Mouse (Mus musculus) neural tube, embryonic 12.5 days (tissue): ENCODE data around the gene Col23a1. TPM values are rescaled to one million over a fixed set of nuclear protein-coding genes. Genes with fewer than 3 reads are reported as not detected.
"Not testable (repeated sequence)": the region's sequence is repeated elsewhere in the genome, so short reads cannot be mapped to it uniquely, and the experiment has no call there.

ENCODE experiments used
- ATAC-seq: fragments of 200-750 bp; cut with Nextera tagmentation; 2 replicates; pipeline ENCODE4 v1.8.0; 2017; ENCODE audit warnings: low read depth, mild to moderate bottlenecking, moderate TSS enrichment, moderate library complexity; ENCODE audit not compliant: low FRiP score
- H3K27ac ChIP-seq: fragments of 300-500 bp; sonication (generic); 2 replicates; pipeline ENCODE4 v1.5.1; 2016
- H3K27me3 ChIP-seq: fragments of 300-500 bp; sonication (generic); replicated peaks from 2 replicates; pipeline ENCODE4 v1.6.1; 2016; ENCODE audit warnings: mild to moderate bottlenecking
- H3K36me3 ChIP-seq: fragments of 300-500 bp; sonication (generic); 2 replicates; pipeline ENCODE4 v1.6.1; 2016; ENCODE audit warnings: mild to moderate bottlenecking
- H3K4me1 ChIP-seq: fragments of 300-500 bp; sonication (generic); 2 replicates; pipeline ENCODE4 v1.6.1; 2016
- H3K4me2 ChIP-seq: fragments of 300-500 bp; sonication (generic); replicated peaks from 2 replicates; pipeline ENCODE4 v1.6.1; 2016; ENCODE audit warnings: mild to moderate bottlenecking
- H3K4me3 ChIP-seq: fragments of 300-500 bp; sonication (generic); 2 replicates; pipeline ENCODE4 v1.5.1; 2016
- H3K9ac ChIP-seq: fragments of 300-500 bp; sonication (generic); 2 replicates; pipeline ENCODE4 v1.6.1; 2016; ENCODE audit warnings: mild to moderate bottlenecking
- H3K9me3 ChIP-seq: fragments of 300-500 bp; sonication (generic); 2 replicates; pipeline ENCODE4 v1.6.1; 2016; ENCODE audit warnings: mild to moderate bottlenecking
- WGBS: fragments of 180-500 bp; shearing (Covaris S2); methylation state at CpG from one replicate; pipeline ENCODE4 v1.1.7; 2016; 5-methylcytosine and 5-hydroxymethylcytosine counted together
- polyA plus RNA-seq: library from polyadenylated mRNA; unstranded; fragments of >200 nt; fragmentation: Nextera tagmentation; extraction: Ambion mirVana; gene quantifications from 2 replicates; pipeline ENCODE4 v1.2.1, GENCODE M21; 2016

Col23a1 gene
- polyA plus RNA-seq, 1 experiment from 2014 or later = 11.8 TPM

GRCm38 (mm10) chr11:51620084-51620483 is 330.4 kb downstream of the Col23a1 start:
- Histone ChIP-seq H3K9ac (peak overlapping the region; percentile 72), H3K27me3 (no peaks in the 10 kb centered on the region), H3K4me3 (peak overlapping the region; percentile 84), H3K4me2 (peak overlapping the region; percentile 84), H3K27ac (no peak overlapping the region), H3K9me3 (no peaks in the 10 kb centered on the region), H3K4me1 (peaks cover 20% of the 10 kb centered on the region), H3K36me3 (peaks cover 33% of the 10 kb centered on the region)
- WGBS = 3% methylated on average over 11 of the region's 11 CpGs
- no peak for ATAC-seq

GRCm38 (mm10) chr11:51621776-51622175 is 332.1 kb downstream of the Col23a1 start:
- Histone ChIP-seq H3K36me3 (peaks cover 50% of the 10 kb centered on the region), H3K27me3 (no peaks in the 10 kb centered on the region), H3K4me1 (peaks cover 12% of the 10 kb centered on the region), H3K4me2 (no peak overlapping the region), H3K9me3 (no peaks in the 10 kb centered on the region), H3K9ac (no peak overlapping the region), H3K27ac (no peak overlapping the region), H3K4me3 (no peak overlapping the region)
- no peak for ATAC-seq
- WGBS = 98% methylated on average over 2 of the region's 2 CpGs

GRCm38 (mm10) chr11:51622971-51623491 is 333.3 kb downstream of the Col23a1 start:
- Histone ChIP-seq H3K4me3 (no peak overlapping the region), H3K27me3 (no peaks in the 10 kb centered on the region), H3K9me3 (no peaks in the 10 kb centered on the region), H3K9ac (no peak overlapping the region), H3K4me2 (no peak overlapping the region), H3K36me3 (peaks cover 62% of the 10 kb centered on the region), H3K4me1 (peaks cover 12% of the 10 kb centered on the region), H3K27ac (no peak overlapping the region)
- ATAC-seq = no peak
- 90% methylated on average over 7 of the region's 7 CpGs for WGBS

- ATAC-seq = no peak
- WGBS = 78% methylated on average over 5 of the region's 5 CpGs
- Histone ChIP-seq H3K9ac (no peak overlapping the region), H3K4me2 (no peak overlapping the region), H3K4me3 (no peak overlapping the region), H3K36me3 (peaks cover 75% of the 10 kb centered on the region), H3K27me3 (no peaks in the 10 kb centered on the region), H3K27ac (no peak overlapping the region), H3K4me1 (peaks cover 9% of the 10 kb centered on the region), H3K9me3 (no peaks in the 10 kb centered on the region)
Measured at GRCm38 (mm10) chr11:51625187-51625820, 335.6 kb downstream of the Col23a1 start.

- ATAC-seq = no peak
- Histone ChIP-seq H3K9me3 (no peaks in the 10 kb centered on the region), H3K9ac (no peak overlapping the region), H3K4me1 (0 out of 2 replicates have a peak, but pooled peaks cover 5% of the 10 kb centered on the region), H3K4me2 (no peak overlapping the region), H3K36me3 (peaks cover 68% of the 10 kb centered on the region), H3K27me3 (no peaks in the 10 kb centered on the region), H3K27ac (no peak overlapping the region), H3K4me3 (no peak overlapping the region)
- 93% methylated on average over 9 of the region's 9 CpGs for WGBS
Measured at GRCm38 (mm10) chr11:51627425-51627824, 337.7 kb downstream of the Col23a1 start.

GRCm38 (mm10) chr11:51627907-51628306 is 338.2 kb downstream of the Col23a1 start:
- Histone ChIP-seq H3K9me3 (no peaks in the 10 kb centered on the region), H3K9ac (no peak overlapping the region), H3K4me1 (0 out of 2 replicates have a peak, but pooled peaks cover 7% of the 10 kb centered on the region), H3K27me3 (no peaks in the 10 kb centered on the region), H3K4me2 (no peak overlapping the region), H3K4me3 (no peak overlapping the region), H3K36me3 (peaks cover 63% of the 10 kb centered on the region), H3K27ac (no peak overlapping the region)
- ATAC-seq = no peak
- WGBS = 89% methylated on average over 8 of the region's 8 CpGs

- H3K4me1 ChIP-seq = peaks cover 17% of the 10 kb centered on the region; the same call in 1 of the 2 replicates
- WGBS = 82% methylated on average over 15 of the region's 15 CpGs
- H3K9me3 ChIP-seq = no peaks in the 10 kb centered on the region
- no peak overlapping the region for H3K4me2 ChIP-seq
- no peak overlapping the region for H3K27ac ChIP-seq
- H3K4me3 ChIP-seq = no peak overlapping the region
- H3K36me3 ChIP-seq = peaks cover 45% of the 10 kb centered on the region
- no peak for ATAC-seq
- no peak overlapping the region for H3K9ac ChIP-seq
- H3K27me3 ChIP-seq = no peaks in the 10 kb centered on the region
Measured at GRCm38 (mm10) chr11:51629651-51630314, 340.1 kb downstream of the Col23a1 start.

- ATAC-seq = no peak
- Histone ChIP-seq H3K9ac (no peak overlapping the region), H3K4me2 (no peak overlapping the region), H3K27ac (no peak overlapping the region), H3K4me3 (no peak overlapping the region), H3K4me1 (peaks cover 27% of the 10 kb centered on the region), H3K27me3 (no peaks in the 10 kb centered on the region), H3K9me3 (no peaks in the 10 kb centered on the region), H3K36me3 (peaks cover 21% of the 10 kb centered on the region)
- 87% methylated on average over 6 of the region's 6 CpGs for WGBS
Measured at GRCm38 (mm10) chr11:51632130-51632753, 342.5 kb downstream of the Col23a1 start.

- not testable (repeated sequence) for H3K9ac ChIP-seq, ATAC-seq, H3K9me3 ChIP-seq, H3K27ac ChIP-seq, H3K4me2 ChIP-seq, H3K27me3 ChIP-seq, H3K4me3 ChIP-seq
- peaks cover 12% of the 10 kb centered on the region for H3K36me3 ChIP-seq
- WGBS = 91% methylated on average over 7 of the region's 7 CpGs
- H3K4me1 ChIP-seq = peaks cover 32% of the 10 kb centered on the region
Measured at GRCm38 (mm10) chr11:51633200-51633599, 343.5 kb downstream of the Col23a1 start.

Other genes starting within 250 kb of the Col23a1 start
- gene Olfr1375, start 241.8 kb upstream of the Col23a1 start, polyA plus RNA-seq = not detected in 2 replicates
- 10.1 and 10.9 TPM in 2 replicates for gene Zfp354a, start 230.7 kb upstream of the Col23a1 start, polyA plus RNA-seq
- gene Gm12569, start 69.4 kb upstream of the Col23a1 start, polyA plus RNA-seq = not detected in 2 replicates
- gene Clk4, start 28.2 kb upstream of the Col23a1 start, polyA plus RNA-seq = 128 and 146 TPM in 2 replicates
- 0.35 and 1.1 TPM in 2 replicates for gene BC049762, start 26.9 kb upstream of the Col23a1 start, polyA plus RNA-seq